Mouse (Mus musculus) lung, postnatal 14 days (tissue): ENCODE data around the gene Trat1.

Source experiments
- DNase-seq: peaks from one replicate; pipeline ENCODE4 v3.0.0; 2021

The Trat1 gene

GRCm38 (mm10) chr16:48771971-48772445, at the start of gene Trat1:
Trat1 (minus strand) TSS chr16:48772021.
- DNase-seq: no peak

- no peak for DNase-seq
Observed at GRCm38 (mm10) chr16:48818524-48818923, 46.7 kb upstream of the Trat1 start.

- DNase-seq: no peak
Observed at GRCm38 (mm10) chr16:48816695-48817094, 44.9 kb upstream of the Trat1 start, which contains the start of gene Retnlb. Retnlb (plus strand) TSS chr16:48816856.

GRCm38 (mm10) chr16:48811881-48812436, 40.1 kb upstream of the Trat1 start:
- no peak for DNase-seq

- DNase-seq: peak; percentile 17
Observed at GRCm38 (mm10) chr16:48809374-48809773, 37.6 kb upstream of the Trat1 start.

- no peak for DNase-seq
Observed at GRCm38 (mm10) chr16:48806521-48806920, 34.7 kb upstream of the Trat1 start.

GRCm38 (mm10) chr16:48805412-48805811, 33.6 kb upstream of the Trat1 start:
- DNase-seq: no peak

- DNase-seq: no peak
Observed at GRCm38 (mm10) chr16:48800906-48801305, 29.1 kb upstream of the Trat1 start.

- DNase-seq: no peak
Observed at GRCm38 (mm10) chr16:48799470-48799869, 27.6 kb upstream of the Trat1 start.

GRCm38 (mm10) chr16:48798285-48798684, 26.5 kb upstream of the Trat1 start:
- no peak for DNase-seq

- DNase-seq: no peak
Observed at GRCm38 (mm10) chr16:48788704-48789185, 16.9 kb upstream of the Trat1 start.

- DNase-seq: no peak
Observed at GRCm38 (mm10) chr16:48786258-48786657, 14.4 kb upstream of the Trat1 start.

- no peak for DNase-seq
Observed at GRCm38 (mm10) chr16:48777254-48777653, 5.4 kb upstream of the Trat1 start.

GRCm38 (mm10) chr16:48769183-48769582, 2.6 kb downstream of the Trat1 start:
- DNase-seq: no peak

- DNase-seq: no peak
Observed at GRCm38 (mm10) chr16:48760643-48761481, 11.0 kb downstream of the Trat1 start.

GRCm38 (mm10) chr16:48750145-48750827, 21.5 kb downstream of the Trat1 start:
- no peak for DNase-seq

GRCm38 (mm10) chr16:48745418-48745817, 26.4 kb downstream of the Trat1 start:
- DNase-seq: no peak

- DNase-seq: no peak
Observed at GRCm38 (mm10) chr16:48745011-48745410, 26.8 kb downstream of the Trat1 start.

GRCm38 (mm10) chr16:48741549-48741948, 30.3 kb downstream of the Trat1 start:
- DNase-seq: no peak

GRCm38 (mm10) chr16:48739974-48740373, 31.8 kb downstream of the Trat1 start:
- no peak for DNase-seq

- DNase-seq: no peak
Observed at GRCm38 (mm10) chr16:48738429-48738828, 33.4 kb downstream of the Trat1 start.

- no peak for DNase-seq
Observed at GRCm38 (mm10) chr16:48736890-48737289, 34.9 kb downstream of the Trat1 start.

GRCm38 (mm10) chr16:48720259-48720658, 51.6 kb downstream of the Trat1 start:
- no peak for DNase-seq
